Mouse (Mus musculus): Measurements from ENCODE around the gene En2.

Gene En2

GRCm38 (mm10) chr5:28161383-28161937 is 4.0 kb upstream of the En2 start:
- no peak for DNase-seq

- no peak for DNase-seq
Measured at GRCm38 (mm10) chr5:28161938-28162402, 3.5 kb upstream of the En2 start.

GRCm38 (mm10) chr5:28163926-28164325 is 1.6 kb upstream of the En2 start:
- no peak for DNase-seq

- peak in 1 of 2 experiments; percentile 10 for DNase-seq
Measured at GRCm38 (mm10) chr5:28166256-28167231, 1.1 kb downstream of the En2 start.

GRCm38 (mm10) chr5:28167611-28168252 is 2.2 kb downstream of the En2 start:
- DNase-seq = no peak

GRCm38 (mm10) chr5:28168253-28169165 is 3.0 kb downstream of the En2 start:
- no peak for DNase-seq

- no peak for DNase-seq
Measured at GRCm38 (mm10) chr5:28169166-28169801, 3.8 kb downstream of the En2 start.

- no peak for DNase-seq
Measured at GRCm38 (mm10) chr5:28170081-28170480, 4.6 kb downstream of the En2 start.

GRCm38 (mm10) chr5:28170892-28171291 is 5.4 kb downstream of the En2 start:
- DNase-seq = no peak

GRCm38 (mm10) chr5:28171667-28172066 is 6.2 kb downstream of the En2 start:
- no peak for DNase-seq

- no peak for DNase-seq
Measured at GRCm38 (mm10) chr5:28172261-28172920, 6.9 kb downstream of the En2 start.

GRCm38 (mm10) chr5:28172921-28173670 is 7.6 kb downstream of the En2 start:
- no peak for DNase-seq

- DNase-seq = no peak
Measured at GRCm38 (mm10) chr5:28173674-28174073, 8.2 kb downstream of the En2 start.

- DNase-seq = no peak
Measured at GRCm38 (mm10) chr5:28174086-28174485, 8.6 kb downstream of the En2 start.

- no peak for DNase-seq
Measured at GRCm38 (mm10) chr5:28174876-28175569, 9.5 kb downstream of the En2 start.

GRCm38 (mm10) chr5:28175570-28175919 is 10.1 kb downstream of the En2 start:
- DNase-seq = no peak

GRCm38 (mm10) chr5:28176023-28176422 is 10.5 kb downstream of the En2 start:
- no peak for DNase-seq

GRCm38 (mm10) chr5:28176585-28176984 is 11.1 kb downstream of the En2 start:
- no peak for DNase-seq

GRCm38 (mm10) chr5:28178322-28178721 is 12.8 kb downstream of the En2 start:
- no peak for DNase-seq

- DNase-seq = no peak
Measured at GRCm38 (mm10) chr5:28179237-28179790, 13.8 kb downstream of the En2 start.
